Mouse (Mus musculus): ENCODE measurements at regions not wholly inside any gene's neighbourhood (a gene's known extent, or its start where the extent isn't known, plus 50 kb on each side); places are given as distances from the start of the nearest gene placed in this dataset.

DNA sequence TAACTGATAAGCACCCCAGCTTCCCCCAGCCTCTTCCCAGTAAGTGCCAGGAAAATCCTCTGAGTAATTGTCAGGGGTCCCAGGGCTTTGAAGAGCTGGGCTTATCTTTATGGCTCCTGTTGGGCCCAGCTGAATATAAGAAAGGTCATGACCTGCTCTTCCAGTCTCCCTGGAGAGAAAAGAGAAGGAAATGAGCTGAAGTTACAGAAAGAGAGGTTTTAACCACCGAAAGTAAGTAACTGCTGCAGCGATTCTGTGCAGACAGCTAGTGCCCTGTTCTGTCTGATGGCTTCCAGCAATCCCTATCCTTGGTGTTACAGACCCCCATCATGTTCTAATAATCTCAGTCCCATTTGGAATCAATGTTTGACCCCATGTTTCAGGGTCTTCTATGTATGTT lies 272.8 kb downstream of the Fam49a start:
- no peak overlapping the region for H3K27ac ChIP-seq (ENCODE audit: insufficient read depth, low read length)
- no peaks in the 10 kb centered on the region for H3K27me3 ChIP-seq (ENCODE audit: control insufficient read depth, insufficient read depth, low read length)
- no peak overlapping the region for H3K4me3 ChIP-seq (replicated peaks; ENCODE audit: insufficient read depth, low read depth, low read length)
- DNase-seq: no peak
- WGBS: 62% methylated on average over 2 of the region's 2 CpGs
- H3K4me1 ChIP-seq (ENCODE audit: control insufficient read depth, insufficient read depth, low read length): no peaks in the 10 kb centered on the region
- TF ChIP-seq POLR2A (IDR thresholded peaks at IDR 0.05; ENCODE audit: borderline replicate concordance, insufficient read depth, low read length): no peak
- no peak for TF ChIP-seq CTCF (IDR thresholded peaks at IDR 0.05; ENCODE audit: borderline replicate concordance, insufficient read depth, low read depth, low read length)

DNA sequence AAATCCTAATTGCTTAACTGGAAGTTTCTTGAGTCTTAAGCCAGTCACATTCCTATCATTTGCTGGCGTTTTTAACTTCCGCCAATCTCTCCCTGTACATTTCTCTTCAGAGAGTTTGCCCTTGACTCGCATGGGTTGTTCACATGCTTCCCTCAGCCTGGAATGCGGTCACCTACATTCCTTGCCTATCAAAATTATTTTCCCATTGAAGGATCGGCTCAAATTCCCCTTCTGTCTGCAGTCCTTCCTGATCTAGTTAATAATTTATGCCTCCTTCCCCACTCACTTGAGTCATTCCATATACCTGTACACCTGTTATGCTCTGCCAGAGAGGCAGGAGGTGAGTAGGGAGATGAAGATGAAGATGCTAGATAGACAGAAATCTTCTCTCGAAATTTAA lies 268.9 kb downstream of the Fam49a start:
- Histone ChIP-seq H3K4me3 (replicated peaks; ENCODE audit: insufficient read depth, low read depth, low read length) (no peak overlapping the region), H3K27ac (ENCODE audit: insufficient read depth, low read length) (no peak overlapping the region), H3K27me3 (ENCODE audit: control insufficient read depth, insufficient read depth, low read length) (no peaks in the 10 kb centered on the region), H3K4me1 (ENCODE audit: control insufficient read depth, insufficient read depth, low read length) (no peaks in the 10 kb centered on the region)
- TF ChIP-seq POLR2A (IDR thresholded peaks at IDR 0.05; ENCODE audit: borderline replicate concordance, insufficient read depth, low read length): no peak
- WGBS: 90% methylated on average over 6 of the region's 6 CpGs
- DNase-seq: no peak

DNA sequence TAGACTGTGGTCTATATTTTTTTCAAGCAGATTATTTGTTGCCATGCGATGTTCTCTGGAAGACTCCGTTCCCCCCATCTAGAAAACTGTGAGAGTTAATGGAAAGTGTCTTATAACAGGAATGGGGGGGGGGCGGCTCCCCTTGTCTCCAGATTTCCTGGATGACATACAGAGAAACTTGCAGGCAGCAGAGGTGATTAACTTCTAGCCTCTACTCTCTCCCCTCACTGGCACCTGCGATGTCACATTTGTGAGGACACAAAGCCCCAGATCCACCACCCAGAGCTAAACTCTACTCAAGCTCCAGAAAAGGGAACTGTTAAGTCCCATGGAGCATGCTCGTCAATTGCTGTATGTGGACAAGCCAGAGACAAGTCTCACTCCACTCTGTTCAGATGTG lies 267.6 kb downstream of the Fam49a start:
- no peak for TF ChIP-seq CTCF (IDR thresholded peaks at IDR 0.05; ENCODE audit: borderline replicate concordance, insufficient read depth, low read depth, low read length)
- H3K27ac ChIP-seq (ENCODE audit: insufficient read depth, low read length): no peak overlapping the region
- H3K4me1 ChIP-seq (ENCODE audit: control insufficient read depth, insufficient read depth, low read length): no peaks in the 10 kb centered on the region
- no peak for DNase-seq
- no peak overlapping the region for H3K4me3 ChIP-seq (replicated peaks; ENCODE audit: insufficient read depth, low read depth, low read length)
- 97% methylated on average over 5 of the region's 5 CpGs for WGBS
- H3K27me3 ChIP-seq (ENCODE audit: control insufficient read depth, insufficient read depth, low read length): no peaks in the 10 kb centered on the region

DNA sequence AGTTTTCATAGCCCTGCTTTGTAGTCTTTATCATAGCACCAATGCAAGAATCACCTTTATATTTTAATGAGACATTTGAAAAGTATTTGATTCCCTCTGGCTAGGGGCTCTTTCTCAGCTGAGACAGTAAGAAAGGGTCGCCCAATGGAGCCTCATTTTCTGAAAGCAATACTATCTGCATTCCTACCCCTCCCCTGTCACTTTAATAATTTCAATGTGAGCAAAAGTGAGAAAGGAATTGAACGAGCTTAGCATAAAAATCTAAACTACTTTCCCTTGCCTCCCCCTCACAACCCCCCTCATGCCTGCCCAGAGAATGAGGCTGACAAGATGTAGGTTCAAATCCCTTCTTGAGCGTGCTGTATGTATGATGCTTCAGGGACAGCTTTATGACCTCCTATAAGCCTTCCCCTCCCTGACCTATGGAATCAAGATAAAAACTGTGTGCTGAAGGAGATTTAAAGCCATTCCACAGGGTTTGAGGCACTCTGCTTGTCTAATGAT lies 266.6 kb downstream of the Fam49a start:
- no peaks in the 10 kb centered on the region for H3K4me1 ChIP-seq (ENCODE audit: control insufficient read depth, insufficient read depth, low read length)
- no peak overlapping the region for H3K27ac ChIP-seq (ENCODE audit: insufficient read depth, low read length)
- no peaks in the 10 kb centered on the region for H3K27me3 ChIP-seq (ENCODE audit: control insufficient read depth, insufficient read depth, low read length)
- no peak for TF ChIP-seq POLR2A (IDR thresholded peaks at IDR 0.05; ENCODE audit: borderline replicate concordance, insufficient read depth, low read length)
- no peak for DNase-seq
- no peak overlapping the region for H3K4me3 ChIP-seq (replicated peaks; ENCODE audit: insufficient read depth, low read depth, low read length)
- 69% methylated on average over 3 of the region's 3 CpGs for WGBS

DNA sequence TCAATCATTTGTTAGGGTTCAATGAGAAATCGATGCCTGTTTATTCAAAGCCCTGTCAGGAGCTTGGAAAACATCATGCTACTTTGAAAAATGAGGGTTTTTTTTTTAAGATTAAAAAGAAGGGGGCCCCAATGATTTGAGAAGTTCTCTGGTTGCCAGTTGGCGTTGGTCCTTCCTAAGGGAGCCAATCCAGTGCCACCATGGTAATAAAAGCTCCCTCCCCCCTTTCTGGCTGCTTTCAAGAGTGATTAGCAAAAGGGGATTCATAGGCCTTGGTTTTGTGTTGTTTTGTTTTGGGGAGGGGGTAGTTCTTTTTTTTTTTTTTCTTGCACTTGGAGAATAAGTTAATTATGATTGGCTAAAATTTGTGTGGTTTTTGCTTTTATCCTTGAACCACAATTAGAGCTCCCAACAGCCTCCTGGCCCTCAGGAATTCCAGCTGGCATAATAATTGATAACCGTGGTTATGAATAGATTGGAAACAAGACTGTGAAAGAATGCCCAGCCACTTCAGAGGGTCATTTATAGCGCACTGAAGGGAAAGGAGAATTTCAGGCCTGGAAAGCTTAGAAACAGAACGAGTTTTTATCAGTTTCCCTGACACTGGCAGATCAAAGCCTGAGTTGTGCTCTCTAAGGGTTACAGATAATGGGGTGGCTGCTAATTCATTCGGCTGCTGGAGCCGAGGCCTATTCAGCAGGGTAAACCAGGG lies 266.0 kb downstream of the Fam49a start:
- Histone ChIP-seq H3K27me3 (ENCODE audit: control insufficient read depth, insufficient read depth, low read length) (no peaks in the 10 kb centered on the region), H3K4me1 (ENCODE audit: control insufficient read depth, insufficient read depth, low read length) (no peaks in the 10 kb centered on the region), H3K4me3 (replicated peaks; ENCODE audit: insufficient read depth, low read depth, low read length) (no peak overlapping the region), H3K27ac (ENCODE audit: insufficient read depth, low read length) (no peak overlapping the region)
- TF ChIP-seq POLR2A (IDR thresholded peaks at IDR 0.05; ENCODE audit: borderline replicate concordance, insufficient read depth, low read length) (no peak), CTCF (IDR thresholded peaks at IDR 0.05; ENCODE audit: borderline replicate concordance, insufficient read depth, low read depth, low read length) (no peak)
- no peak for DNase-seq
- 45% methylated on average over 7 of the region's 7 CpGs for WGBS

DNA sequence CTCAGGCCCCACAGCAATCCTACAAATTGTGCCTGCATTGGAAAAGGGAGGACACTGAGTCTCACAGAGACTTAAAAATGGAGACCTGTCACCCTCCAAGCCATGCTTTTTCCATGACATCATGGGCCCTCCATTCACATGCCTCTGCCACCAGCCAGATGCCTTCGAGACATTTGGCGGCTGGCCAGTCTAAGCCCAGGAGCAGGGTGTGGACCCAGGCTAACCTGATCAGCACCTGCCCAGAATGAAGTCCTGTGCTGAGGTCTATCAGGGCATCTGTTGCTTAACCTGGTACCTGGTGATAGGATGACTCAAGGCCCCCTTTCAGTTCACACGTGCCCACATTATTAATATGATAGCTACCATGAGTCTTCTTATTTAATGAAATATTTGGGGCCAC lies 265.4 kb downstream of the Fam49a start:
- Histone ChIP-seq H3K27ac (ENCODE audit: insufficient read depth, low read length) (no peak overlapping the region), H3K4me1 (ENCODE audit: control insufficient read depth, insufficient read depth, low read length) (no peaks in the 10 kb centered on the region), H3K27me3 (ENCODE audit: control insufficient read depth, insufficient read depth, low read length) (no peaks in the 10 kb centered on the region), H3K4me3 (replicated peaks; ENCODE audit: insufficient read depth, low read depth, low read length) (no peak overlapping the region)
- DNase-seq: no peak
- WGBS: 61% methylated on average over 3 of the region's 3 CpGs
- TF ChIP-seq POLR2A (IDR thresholded peaks at IDR 0.05; ENCODE audit: borderline replicate concordance, insufficient read depth, low read length) (no peak), CTCF (IDR thresholded peaks at IDR 0.05; ENCODE audit: borderline replicate concordance, insufficient read depth, low read depth, low read length) (no peak)

DNA sequence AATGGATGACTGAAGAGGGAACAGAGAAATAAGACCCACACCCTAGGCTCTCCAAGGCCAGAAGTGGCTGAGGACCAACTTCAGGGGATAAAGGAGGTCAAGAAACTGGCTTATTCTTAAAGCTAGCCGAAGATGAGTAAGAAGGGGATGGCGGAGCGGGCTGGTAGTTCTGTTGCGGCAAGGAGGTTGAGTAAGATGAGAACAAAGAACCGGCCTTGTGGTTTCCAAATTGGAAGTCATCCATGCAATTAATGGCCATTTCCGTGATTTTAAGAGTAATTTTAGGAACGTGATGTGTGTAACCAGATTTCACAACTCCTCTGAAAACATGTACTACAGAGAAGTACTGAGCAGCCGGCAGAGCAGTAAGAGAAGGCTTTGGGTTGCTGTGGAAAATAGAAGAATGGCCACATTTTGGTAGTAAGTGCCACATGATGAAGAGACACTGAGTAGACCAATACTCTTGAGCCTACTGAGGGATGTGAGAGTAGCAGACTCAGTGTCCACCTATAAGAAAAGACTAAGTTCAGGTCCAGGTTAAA lies 258.4 kb downstream of the Fam49a start:
- TF ChIP-seq CTCF (IDR thresholded peaks at IDR 0.05; ENCODE audit: borderline replicate concordance, insufficient read depth, low read depth, low read length): no peak
- no peak for TF ChIP-seq POLR2A (IDR thresholded peaks at IDR 0.05; ENCODE audit: borderline replicate concordance, insufficient read depth, low read length)
- Histone ChIP-seq H3K27me3 (ENCODE audit: control insufficient read depth, insufficient read depth, low read length) (no peaks in the 10 kb centered on the region), H3K27ac (ENCODE audit: insufficient read depth, low read length) (no peak overlapping the region), H3K4me3 (replicated peaks; ENCODE audit: insufficient read depth, low read depth, low read length) (no peak overlapping the region), H3K4me1 (ENCODE audit: control insufficient read depth, insufficient read depth, low read length) (no peaks in the 10 kb centered on the region)
- DNase-seq: no peak
- 94% methylated on average over 8 of the region's 8 CpGs for WGBS

DNA sequence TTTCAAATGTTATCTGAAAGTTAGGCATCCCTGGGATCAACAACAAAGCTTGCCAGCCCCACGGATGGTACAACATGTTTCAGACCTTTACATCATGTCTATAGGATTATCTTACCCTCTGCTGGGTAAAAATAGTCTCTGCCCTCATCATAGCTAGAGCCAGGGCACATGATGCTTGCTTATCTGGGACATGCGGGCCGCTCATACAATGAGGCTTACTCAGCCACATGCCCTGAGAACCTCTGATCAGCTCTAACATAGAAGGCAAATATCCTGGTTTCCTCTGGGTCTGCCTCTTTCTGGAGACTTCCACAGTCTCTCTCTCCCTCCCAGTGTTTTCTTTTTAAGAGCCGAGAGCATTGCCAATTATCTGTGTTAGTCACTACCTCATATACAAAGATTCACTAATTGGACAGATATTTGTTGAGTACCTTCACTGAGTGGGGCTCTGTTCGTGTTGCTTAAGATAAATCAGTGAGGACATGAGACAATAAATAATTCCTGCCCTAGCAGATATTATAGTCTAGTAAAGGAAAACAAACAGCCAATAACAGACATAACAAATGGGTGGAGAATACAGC lies 256.6 kb downstream of the Fam49a start:
- WGBS: 79% methylated on average over 5 of the region's 5 CpGs
- H3K4me1 ChIP-seq (ENCODE audit: control insufficient read depth, insufficient read depth, low read length): no peaks in the 10 kb centered on the region
- no peaks in the 10 kb centered on the region for H3K27me3 ChIP-seq (ENCODE audit: control insufficient read depth, insufficient read depth, low read length)
- H3K4me3 ChIP-seq (replicated peaks; ENCODE audit: insufficient read depth, low read depth, low read length): no peak overlapping the region
- H3K27ac ChIP-seq (ENCODE audit: insufficient read depth, low read length): no peak overlapping the region
- DNase-seq: no peak
- no peak for TF ChIP-seq POLR2A (IDR thresholded peaks at IDR 0.05; ENCODE audit: borderline replicate concordance, insufficient read depth, low read length)

Measured in cerebellum, adult 2 months (tissue).